Mouse (Mus musculus) forebrain, postnatal 0 days (tissue): ENCODE data around the gene 1700014D04Rik. TPM values are rescaled to one million over a fixed set of nuclear protein-coding genes. Genes with fewer than 3 reads are reported as not detected.

Source experiments
- ATAC-seq: fragments of 200-750 bp; cut with Nextera tagmentation; 2 replicates; pipeline ENCODE4 v1.8.0; 2017; ENCODE audit warnings: mild to moderate bottlenecking, moderate library complexity
- DNase-seq: peaks from one replicate; pipeline ENCODE4 v3.0.0-alpha.2; 2015
- H3K27ac ChIP-seq: fragments of 300-500 bp; sonication (generic); 2 replicates; pipeline ENCODE4 v1.5.1; 2014; ENCODE audit warnings: low read depth, mild to moderate bottlenecking, antibody characterized with exemption, low read length, moderate library complexity, mixed read lengths
- H3K27me3 ChIP-seq: fragments of 300-500 bp; sonication (generic); 2 replicates; pipeline ENCODE4 v1.6.1; 2014; ENCODE audit warnings: mild to moderate bottlenecking, low read length, mixed read lengths; ENCODE audit not compliant: insufficient read depth
- H3K36me3 ChIP-seq: fragments of 300-500 bp; sonication (generic); 2 replicates; pipeline ENCODE4 v1.6.1; 2014; ENCODE audit warnings: mild to moderate bottlenecking, moderate library complexity; ENCODE audit not compliant: insufficient read depth
- H3K4me1 ChIP-seq: fragments of 300-500 bp; sonication (generic); 2 replicates; pipeline ENCODE4 v1.6.1; 2014; ENCODE audit warnings: antibody characterized with exemption; ENCODE audit not compliant: insufficient read depth
- H3K4me2 ChIP-seq: fragments of 300-500 bp; sonication (generic); 2 replicates; pipeline ENCODE4 v1.6.1; 2014; ENCODE audit warnings: low read depth, mild to moderate bottlenecking, moderate library complexity
- H3K4me3 ChIP-seq: fragments of 300-500 bp; sonication (generic); 2 replicates; pipeline ENCODE4 v1.5.1; 2014; ENCODE audit warnings: low read depth, low read length, mixed read lengths
- H3K9ac ChIP-seq: fragments of 300-500 bp; sonication (generic); 2 replicates; pipeline ENCODE4 v1.6.1; 2014; ENCODE audit warnings: mild to moderate bottlenecking
- H3K9me3 ChIP-seq: fragments of 300-500 bp; sonication (generic); 2 replicates; pipeline ENCODE4 v1.6.1; 2016; ENCODE audit warnings: low read length
- CTCF ChIP-seq: sonication (generic); IDR thresholded peaks from 2 replicates; pipeline ENCODE4 v1.5.1; 2016; ENCODE audit warnings: antibody characterized with exemption, control low read depth, low read depth
- WGBS: fragments of 180-500 bp; shearing (Covaris S2); extraction: QIAGEN DNeasy Blood & Tissue Kit; methylation state at CpG from one replicate; pipeline ENCODE4 v1.1.7; 2014; 5-methylcytosine and 5-hydroxymethylcytosine counted together
- polyA plus RNA-seq: library from polyadenylated mRNA; unstranded; fragments of >200 nt; fragmentation: Nextera tagmentation; extraction: Ambion mirVana; gene quantifications from 2 replicates; pipeline ENCODE4 v1.2.1, GENCODE M21; 2015
- total RNA-seq: library from RNA; depleted of rRNA; stranded (reverse); fragments of >200 nt; gene quantifications from 2 replicates; pipeline ENCODE4 v1.2.3, GENCODE M21; 2014

1700014D04Rik gene
- total and polyA plus RNA-seq, 2 experiments from 2014 or later, result 0.24 to 0.42 TPM

DNA sequence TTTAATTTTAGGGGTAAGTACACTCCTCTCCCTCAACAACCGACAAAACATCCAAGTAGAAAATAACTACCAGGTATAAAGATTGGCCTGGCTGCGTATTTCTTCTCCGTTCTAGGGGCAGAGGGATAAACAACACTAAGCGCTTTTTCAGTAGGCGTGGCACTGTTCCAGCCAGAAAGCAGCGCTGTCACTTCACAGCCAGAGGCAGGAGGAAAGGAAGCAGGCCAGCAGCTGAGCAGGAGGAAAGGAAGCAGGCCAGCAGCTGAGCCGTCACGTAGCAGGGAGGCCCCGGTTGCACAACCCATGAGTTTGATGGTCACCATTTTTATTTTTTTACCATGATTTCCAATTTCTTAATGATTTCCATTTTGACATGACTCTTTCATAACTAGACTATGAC is 24.7 kb upstream of the 1700014D04Rik start:
- Histone ChIP-seq H3K9ac (peak overlapping the region; percentile 70; the same call in 1 of the 2 replicates), H3K36me3 (peaks cover 21% of the 10 kb centered on the region), H3K4me1 (peaks cover 19% of the 10 kb centered on the region), H3K4me2 (no peak overlapping the region), H3K9me3 (no peaks in the 10 kb centered on the region), H3K27me3 (no peaks in the 10 kb centered on the region), H3K27ac (peak overlapping the region; percentile 91; the same call in 1 of the 2 replicates), H3K4me3 (no peak overlapping the region)
- peak; percentile 55 for DNase-seq
- WGBS, result 51% methylated on average over 9 of the region's 9 CpGs
- ATAC-seq, result no peak
- no peak for TF ChIP-seq CTCF

DNA sequence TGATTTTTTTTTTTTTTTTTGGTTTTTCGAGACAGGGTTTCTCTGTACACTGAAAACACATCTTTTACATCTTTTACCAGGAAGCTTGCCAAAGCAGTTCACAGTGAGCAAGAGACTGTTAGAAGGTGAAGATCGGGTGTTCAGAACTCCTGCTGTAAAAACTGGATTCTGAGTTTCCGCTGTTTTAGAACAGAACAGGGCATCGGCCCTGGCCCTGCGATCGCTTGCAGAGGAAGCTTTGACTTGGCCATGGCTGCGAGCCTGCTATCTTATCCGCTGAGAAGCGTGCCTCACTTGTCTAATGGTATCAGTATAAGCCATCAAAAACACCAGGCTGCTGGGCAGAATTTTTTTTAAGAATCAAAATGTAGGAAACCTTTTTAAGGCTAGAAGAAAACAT is 24.3 kb upstream of the 1700014D04Rik start:
- DNase-seq (no peak), ATAC-seq (no peak)
- Histone ChIP-seq H3K9ac (peak overlapping the region; percentile 70), H3K9me3 (no peaks in the 10 kb centered on the region), H3K4me1 (peaks cover 19% of the 10 kb centered on the region), H3K27ac (peak overlapping the region; percentile 91), H3K4me2 (peak overlapping the region; percentile 75), H3K36me3 (peaks cover 19% of the 10 kb centered on the region), H3K4me3 (peak overlapping the region; percentile 83), H3K27me3 (no peaks in the 10 kb centered on the region)
- WGBS, result 66% methylated on average over 9 of the region's 9 CpGs
- no peak for TF ChIP-seq CTCF

DNA sequence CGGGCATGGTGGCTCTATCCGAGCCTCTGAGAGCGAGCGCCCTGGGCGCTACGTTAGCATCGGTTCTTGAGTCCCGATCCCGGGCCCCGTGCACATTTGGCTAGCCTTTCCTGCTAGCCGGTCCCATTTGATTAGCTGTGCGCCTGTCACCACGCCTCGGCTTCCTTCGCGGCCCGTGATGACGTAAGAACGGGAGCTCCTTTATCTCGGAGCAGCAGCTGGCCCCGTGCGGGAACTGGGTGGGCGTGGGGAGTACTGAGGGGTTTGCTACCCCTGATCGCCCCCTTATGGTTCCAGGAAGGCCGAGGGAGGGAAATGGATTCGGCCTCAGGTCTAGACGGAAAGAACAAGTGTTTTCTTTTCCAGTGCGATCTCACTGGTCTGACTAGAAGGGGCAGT is 23.6 kb upstream of the 1700014D04Rik start:
- peaks cover 19% of the 10 kb centered on the region for H3K4me1 ChIP-seq
- TF ChIP-seq CTCF, result peak; percentile 62
- DNase-seq (peak; percentile 94), ATAC-seq (peak; percentile 88)
- WGBS, result under 1% methylated on average over 28 of the region's 28 CpGs
- peak overlapping the region; percentile 91 for H3K27ac ChIP-seq
- H3K36me3 ChIP-seq, result peaks cover 13% of the 10 kb centered on the region
- H3K4me2 ChIP-seq, result peak overlapping the region; percentile 75
- H3K27me3 ChIP-seq, result no peaks in the 10 kb centered on the region
- H3K9me3 ChIP-seq, result no peaks in the 10 kb centered on the region
- peak overlapping the region; percentile 70 for H3K9ac ChIP-seq
- H3K4me3 ChIP-seq, result peak overlapping the region; percentile 83

DNA sequence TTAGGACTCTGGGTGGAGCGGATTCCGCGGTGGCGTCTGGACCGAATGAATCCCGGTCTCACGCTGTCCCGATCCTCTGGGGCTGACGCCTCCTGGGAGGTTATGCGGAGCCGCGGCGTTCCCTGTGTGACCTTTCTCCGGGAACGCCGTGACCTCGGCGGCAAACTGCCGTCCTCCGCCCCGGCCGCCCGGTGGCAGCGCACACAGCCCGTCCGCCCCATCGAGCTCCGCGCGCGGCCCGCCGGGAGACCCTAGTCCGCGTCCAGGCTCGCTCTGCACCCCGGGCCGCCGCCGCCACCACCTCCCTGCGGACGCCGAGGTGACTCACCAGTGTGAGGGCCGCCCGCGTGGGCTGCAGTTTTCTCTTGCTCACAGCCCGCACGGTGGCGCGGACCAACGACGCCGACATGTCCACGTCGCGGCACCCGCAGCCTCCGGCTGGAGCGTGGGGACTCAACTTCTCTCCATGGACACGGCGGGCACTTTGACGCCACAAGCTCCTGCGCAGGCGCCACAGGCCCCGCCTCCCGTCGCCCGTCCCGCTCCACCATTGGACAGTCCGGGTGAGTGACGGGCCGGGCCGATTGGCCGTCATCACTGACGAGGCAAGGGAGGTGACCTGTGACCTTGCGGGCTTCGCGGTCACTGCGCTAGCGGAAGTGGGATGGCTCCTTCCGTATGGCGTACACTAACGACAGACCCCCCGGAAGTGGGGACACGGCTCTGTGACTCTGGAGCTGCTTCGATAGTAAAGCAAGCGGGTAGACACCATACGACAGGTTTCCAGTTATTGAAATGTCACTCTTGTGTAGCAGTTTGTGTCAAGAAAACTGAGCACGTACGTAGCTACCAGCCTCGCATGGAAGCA is 23.0 kb upstream of the 1700014D04Rik start, which contains the start of gene Isca1:
TSS of gene Isca1 (minus strand) at position 515 of the 868 bp plus-strand sequence.
- H3K9me3 ChIP-seq, result no peaks in the 10 kb centered on the region
- H3K4me2 ChIP-seq, result peak within 1 kb of the TSS; percentile 75
- WGBS, result under 1% methylated on average over 87 of the region's 91 CpGs
- peak; percentile 33; the same call in 1 of the 2 replicates for TF ChIP-seq CTCF
- ATAC-seq (peak; percentile 96), DNase-seq (peak; percentile 99)
- peak within 1 kb of the TSS; percentile 70 for H3K9ac ChIP-seq
- peaks cover 8% of the 10 kb centered on the region for H3K36me3 ChIP-seq
- H3K27me3 ChIP-seq, result no peaks in the 10 kb centered on the region
- peaks cover 19% of the 10 kb centered on the region for H3K4me1 ChIP-seq
- peak within 1 kb of the TSS; percentile 83 for H3K4me3 ChIP-seq
- peak within 1 kb of the TSS; percentile 91 for H3K27ac ChIP-seq

DNA sequence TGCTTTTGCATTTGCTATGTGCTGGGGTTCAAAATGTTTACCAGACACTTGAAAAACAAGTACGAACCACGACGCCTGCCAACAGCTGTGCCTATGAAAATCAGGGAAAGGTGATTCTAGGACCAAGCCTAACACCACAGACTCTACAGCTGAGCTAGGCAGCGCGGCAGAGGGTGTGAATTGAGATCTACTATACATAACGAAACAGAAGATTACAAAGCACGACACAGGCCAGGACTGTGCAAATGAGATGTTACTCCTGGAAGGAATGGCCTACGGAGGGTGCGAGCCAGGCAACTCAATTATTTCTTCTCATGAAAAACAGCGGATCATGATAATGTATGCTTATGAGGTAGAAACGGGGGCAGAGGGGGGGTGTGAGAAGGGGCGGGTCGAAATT is 22.0 kb upstream of the 1700014D04Rik start:
- peak overlapping the region; percentile 70; the same call in 1 of the 2 replicates for H3K9ac ChIP-seq
- ATAC-seq, result no peak
- no peak for TF ChIP-seq CTCF
- H3K4me2 ChIP-seq, result peak overlapping the region; percentile 75
- no peaks in the 10 kb centered on the region for H3K9me3 ChIP-seq
- peak overlapping the region; percentile 83 for H3K4me3 ChIP-seq
- peaks cover 8% of the 10 kb centered on the region for H3K36me3 ChIP-seq
- WGBS, result 35% methylated on average over 13 of the region's 13 CpGs
- no peak for DNase-seq
- H3K4me1 ChIP-seq, result peaks cover 19% of the 10 kb centered on the region
- H3K27me3 ChIP-seq, result no peaks in the 10 kb centered on the region
- H3K27ac ChIP-seq, result no peak overlapping the region

DNA sequence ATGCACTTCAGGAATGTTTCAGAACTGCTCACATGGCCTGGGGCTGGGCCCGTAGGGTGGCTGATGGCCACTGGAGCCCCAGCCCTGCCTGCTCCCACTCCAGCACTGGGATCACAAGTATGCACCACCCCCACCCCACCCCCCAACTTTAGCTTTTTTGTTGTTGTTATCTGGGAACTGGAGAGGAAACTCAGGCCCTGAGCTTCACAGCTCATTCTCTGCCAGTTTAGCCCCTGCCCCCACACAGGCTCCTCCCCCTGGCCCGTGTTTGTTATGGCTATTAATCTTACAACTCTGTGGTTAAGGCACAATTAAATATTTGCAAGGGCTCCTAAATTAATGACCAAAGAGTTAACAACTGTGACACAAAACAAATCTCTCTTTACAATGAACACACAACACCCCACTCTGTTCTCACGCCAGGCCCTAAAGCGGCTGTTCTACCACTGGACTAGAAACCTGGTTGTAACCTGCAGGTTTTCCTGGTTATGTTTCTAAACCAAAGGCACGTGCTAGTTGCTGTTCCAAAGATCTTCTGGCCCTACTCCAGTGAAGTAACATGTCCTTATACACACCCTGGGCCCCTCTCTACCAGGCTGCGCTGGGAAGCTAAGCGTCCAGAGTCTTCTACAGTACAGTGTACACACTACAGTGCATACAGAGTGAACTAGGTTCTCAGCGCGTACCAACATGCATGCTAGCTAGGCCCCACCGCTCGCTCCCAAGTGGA is 20.4 kb upstream of the 1700014D04Rik start:
- Histone ChIP-seq H3K9ac (no peak overlapping the region), H3K4me1 (peaks cover 19% of the 10 kb centered on the region), H3K4me3 (no peak overlapping the region), H3K9me3 (no peaks in the 10 kb centered on the region), H3K27ac (no peak overlapping the region), H3K4me2 (no peak overlapping the region), H3K27me3 (no peaks in the 10 kb centered on the region), H3K36me3 (peaks cover 8% of the 10 kb centered on the region; the same call in 1 of the 2 replicates)
- ATAC-seq (no peak), DNase-seq (no peak)
- 82% methylated on average over 11 of the region's 11 CpGs for WGBS
- no peak for TF ChIP-seq CTCF
